Mouse (Mus musculus): Measurements from ENCODE around the gene Lrmp. TPM values are rescaled to one million over a fixed set of nuclear protein-coding genes. Genes with fewer than 3 reads are reported as not detected.

Lrmp gene
- total RNA-seq, 4 experiments from 2014 or later = 1.8 to 8.3 (median 4.6) TPM

DNA sequence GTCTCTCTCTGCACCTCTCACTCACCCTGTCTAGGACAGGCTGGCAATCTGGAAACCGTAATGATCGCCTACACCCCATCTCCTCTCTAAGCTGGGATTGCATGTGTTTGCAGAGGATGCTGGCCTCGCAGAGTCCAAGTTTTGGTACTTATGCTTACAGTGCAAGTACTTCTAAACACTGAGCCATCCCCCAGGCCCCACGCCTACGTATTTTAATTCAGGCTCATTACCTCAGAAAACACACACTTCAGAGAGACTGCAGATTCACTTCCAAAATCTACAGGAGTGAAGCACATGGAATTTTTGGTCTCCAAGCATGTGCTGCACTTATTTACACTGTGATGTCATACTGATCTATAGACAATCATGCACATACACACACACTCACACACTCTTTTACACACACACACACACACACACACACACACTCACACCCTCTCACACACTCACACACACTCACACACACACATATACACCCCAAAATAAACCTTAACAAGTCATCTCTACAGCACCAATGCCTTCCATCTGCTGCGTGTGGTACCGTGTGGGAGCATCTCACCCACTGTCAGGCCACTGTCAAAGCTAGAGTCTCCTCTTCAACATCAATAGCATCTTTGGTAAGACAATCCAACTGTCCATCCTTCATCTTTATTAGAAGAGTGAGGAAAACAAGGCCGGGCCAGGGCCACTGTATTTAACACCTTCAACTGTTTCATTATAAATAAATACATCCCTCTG, 82.7 kb downstream of the Lrmp start:
- DNase-seq (ENCODE audit: low spot score in 2 of 2) = no peak

DNA sequence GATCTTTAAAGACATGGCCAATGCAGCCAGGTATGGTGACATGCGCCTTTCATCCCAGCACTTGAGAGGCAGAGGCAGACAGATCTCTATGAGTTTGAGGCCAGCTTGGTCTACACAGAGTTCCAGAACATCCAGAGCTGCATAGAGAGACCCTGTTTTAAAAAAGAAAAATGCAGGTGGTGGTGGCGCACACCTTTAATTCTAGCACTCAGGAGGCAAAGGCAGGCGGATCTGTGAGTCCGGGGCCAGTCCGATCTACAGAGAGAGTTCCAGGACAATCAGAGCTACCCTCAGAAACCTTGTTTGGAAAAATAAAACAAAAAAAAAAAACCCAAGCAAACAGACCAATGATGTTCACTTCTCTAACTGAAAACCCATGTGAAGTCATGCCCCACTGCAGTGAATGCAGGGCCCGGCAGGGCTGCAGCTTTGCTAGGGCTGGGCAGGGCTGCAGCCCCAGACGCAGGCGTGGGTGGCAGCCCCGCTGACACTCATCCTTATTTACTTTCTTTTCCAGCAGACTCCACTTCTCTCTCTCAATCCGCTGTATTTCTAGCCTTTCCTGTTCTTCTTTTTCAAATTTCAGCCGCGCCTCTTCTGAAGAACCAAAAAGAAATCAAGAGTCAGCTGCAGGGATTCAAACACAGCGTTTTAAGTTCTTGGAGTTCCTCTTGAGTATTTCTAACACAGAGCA, 87.1 kb downstream of the Lrmp start:
- no peak for DNase-seq (ENCODE audit: low spot score in 2 of 2)

- no peak for DNase-seq (ENCODE audit: low spot score in 2 of 2)
Measured at GRCm38 (mm10) chr6:145204440-145204839, 89.0 kb downstream of the Lrmp start.

DNA sequence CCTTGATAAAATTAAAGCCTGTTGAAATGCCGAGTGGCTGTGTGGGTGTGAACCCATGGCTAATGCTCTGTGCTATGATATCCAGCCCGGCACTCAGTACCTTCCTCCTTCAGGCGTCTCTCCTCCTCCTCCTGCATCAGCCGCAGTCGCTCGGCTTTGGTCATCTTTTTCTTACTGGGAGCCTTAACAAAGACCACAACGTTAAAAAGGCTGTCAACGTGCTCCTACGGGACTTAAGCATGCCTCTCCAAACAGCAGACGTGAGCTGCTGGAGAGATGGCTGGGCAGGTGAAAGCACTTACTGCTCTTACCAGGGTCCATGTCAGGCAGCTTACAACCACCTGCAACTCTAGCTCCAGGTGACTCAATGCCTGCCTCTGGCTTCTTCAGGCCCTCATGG, 89.7 kb downstream of the Lrmp start:
- no peak for DNase-seq (ENCODE audit: low spot score in 2 of 2)

DNA sequence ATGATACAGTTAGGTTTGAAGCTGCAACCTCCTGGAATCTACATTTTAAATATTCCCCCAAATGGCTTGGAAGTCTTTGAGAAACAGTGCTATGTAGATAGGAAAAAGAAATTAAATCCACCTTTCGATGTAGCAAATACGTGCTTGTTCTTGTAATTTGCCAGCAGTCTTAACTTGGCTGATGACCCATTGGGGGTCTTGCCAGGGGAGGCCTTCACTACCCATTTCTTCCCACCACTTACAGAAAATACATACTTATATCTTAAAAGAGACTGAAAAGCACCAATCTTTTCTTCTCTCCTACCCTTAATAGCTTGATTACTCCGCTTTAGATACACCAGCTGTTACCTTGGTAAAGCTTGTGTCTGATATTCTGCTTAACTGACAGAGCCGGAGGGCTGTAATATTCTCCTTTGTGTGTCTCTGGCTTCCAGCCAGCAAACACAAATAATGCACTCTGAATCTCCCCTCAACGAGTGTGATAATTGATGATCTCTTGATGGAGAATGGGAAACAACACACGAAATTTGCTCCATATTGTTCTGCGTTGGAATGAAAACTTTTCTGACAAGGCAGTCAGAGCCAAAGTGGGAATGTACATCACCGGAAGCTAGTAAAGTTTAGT, 94.7 kb downstream of the Lrmp start:
- DNase-seq (ENCODE audit: low spot score in 2 of 2) = no peak

DNA sequence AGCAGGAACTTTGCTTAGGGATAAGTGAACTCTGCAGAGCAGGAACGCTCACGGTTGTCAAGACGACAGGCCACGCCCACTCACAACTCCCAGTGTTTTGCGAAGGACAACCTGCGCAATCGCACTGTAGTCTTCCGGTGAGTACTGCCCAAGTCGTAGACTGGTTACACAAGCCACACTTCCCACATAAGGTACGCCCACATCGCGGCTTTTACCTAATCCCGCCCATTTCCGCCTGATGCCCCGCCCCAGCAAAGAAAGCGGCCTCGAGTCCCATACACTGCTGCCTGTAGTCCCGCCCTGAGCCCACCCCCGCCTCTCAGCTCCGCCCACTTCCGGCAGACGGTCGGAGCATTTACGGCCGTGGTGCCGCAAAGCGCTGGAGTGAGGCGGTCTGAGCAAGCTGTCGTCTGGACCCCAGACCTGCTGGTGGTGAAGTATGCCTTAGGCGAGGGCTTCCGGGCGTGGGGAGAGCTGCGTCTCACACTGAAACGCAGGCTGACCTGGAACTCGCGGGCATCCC, 95.4 kb downstream of the Lrmp start, which contains the start of the genes Casc1 and Etfrf1:
TSS of gene Casc1 (minus strand) at position 190 of the 523 bp plus-strand sequence.
TSS of gene Etfrf1 (plus strand) at position 319 of the 523 bp plus-strand sequence.
- peak; percentile 92 to 100 for DNase-seq (ENCODE audit: low spot score in 2 of 2)

GRCm38 (mm10) chr6:145211376-145212305, 96.2 kb downstream of the Lrmp start:
- no peak for DNase-seq (ENCODE audit: low spot score in 2 of 2)

GRCm38 (mm10) chr6:145213916-145214315, 98.5 kb downstream of the Lrmp start:
- no peak for DNase-seq (ENCODE audit: low spot score in 2 of 2)

DNA sequence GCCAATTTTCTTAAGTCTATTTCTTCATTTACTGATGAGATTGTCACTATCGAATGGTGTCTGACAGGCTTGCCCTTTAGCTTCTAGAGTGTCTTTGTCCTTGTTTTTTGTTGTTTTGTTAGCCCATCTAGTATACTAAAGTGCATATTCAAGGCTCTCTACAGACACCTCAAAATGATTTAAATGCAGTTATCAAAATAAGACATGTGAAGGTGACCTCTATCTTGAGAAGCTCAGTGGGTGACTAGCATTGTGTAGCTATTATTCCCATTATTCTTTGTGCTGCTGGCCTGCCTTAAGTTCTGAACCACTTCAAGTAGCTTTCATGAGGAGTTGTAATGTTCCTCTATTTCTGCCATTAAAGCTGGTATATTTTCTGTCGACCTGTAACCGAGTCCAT, 100.4 kb downstream of the Lrmp start:
- no peak for DNase-seq (ENCODE audit: low spot score in 2 of 2)

GRCm38 (mm10) chr6:145224246-145224645, 108.8 kb downstream of the Lrmp start:
- DNase-seq (ENCODE audit: low spot score in 2 of 2) = no peak

Other genes with a start within 250 kb of the Lrmp start
- 10 to 100 TPM; 92.3 to 98.0 (median 95.9) TPM for gene Bcat1, start 39.5 kb upstream of the Lrmp start, total RNA-seq (2022)
- gene Casc1, start 95.4 kb downstream of the Lrmp start, total RNA-seq (2022) = 1 to 10 TPM; 1.1 to 1.9 (median 1.2) TPM
- 10 to 100 TPM; 24.0 to 27.9 (median 26.4) TPM for gene Etfrf1, start 95.5 kb downstream of the Lrmp start, total RNA-seq (2022)
- gene Kras, start 134.6 kb downstream of the Lrmp start, total RNA-seq (2022) = 10 to 100 TPM; 70.6 to 83.1 (median 72.7) TPM